Mouse (Mus musculus): ENCODE results near the gene Galm.

DNA sequence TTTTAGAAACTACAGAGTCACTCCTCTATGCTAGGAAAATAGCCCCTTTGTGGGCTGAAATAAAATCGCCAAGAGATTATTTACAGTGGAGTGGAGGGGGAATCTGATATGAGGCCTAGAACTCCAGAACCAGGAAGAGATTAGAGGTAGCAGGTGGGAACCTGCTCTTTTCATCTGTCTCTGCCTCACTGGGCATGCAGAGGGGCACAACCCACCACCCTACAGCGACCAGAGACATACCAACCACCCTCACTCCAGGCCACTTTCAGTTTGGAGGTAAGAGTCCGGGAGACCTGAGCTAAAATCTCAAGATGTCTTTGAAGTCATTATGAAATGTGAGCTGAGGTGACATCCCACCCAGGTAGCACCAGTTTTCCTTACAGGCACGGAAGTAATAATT, 2.1 kb downstream of the Galm start:
- TF ChIP-seq POLR2A (IDR thresholded peaks at IDR 0.05; ENCODE audit: insufficient read length, low read depth): no peak
- TF ChIP-seq MYOD1 (IDR thresholded peaks at IDR 0.05; ENCODE audit: control insufficient read depth in 1 of 3, insufficient read length in 2 of 3, low read depth in 2 of 3): no peak
- TF ChIP-seq MAX (IDR thresholded peaks at IDR 0.05; ENCODE audit: low read depth): no peak
- no peak for TF ChIP-seq USF1 (IDR thresholded peaks at IDR 0.05; ENCODE audit: low read depth)
- TF ChIP-seq E2F4 (IDR thresholded peaks at IDR 0.05; ENCODE audit: insufficient read depth): no peak
- TF ChIP-seq MYOG (IDR thresholded peaks at IDR 0.05; ENCODE audit: control insufficient read depth in 1 of 3, insufficient read depth in 1 of 3, insufficient read length in 2 of 3, low read depth in 2 of 3): no peak
- TF ChIP-seq POLR2AphosphoS2 (IDR thresholded peaks at IDR 0.05; ENCODE audit: insufficient read length, low read depth): no peak
- TF ChIP-seq CEBPB (IDR thresholded peaks at IDR 0.05; ENCODE audit: insufficient read depth, poor library complexity, severe bottlenecking): no peak
- no peak for TF ChIP-seq TCF3 (IDR thresholded peaks at IDR 0.05; ENCODE audit: insufficient read length, low read depth)
- TF ChIP-seq REST (IDR thresholded peaks at IDR 0.05; ENCODE audit: insufficient read depth, insufficient read length): no peak
- TF ChIP-seq TCF12 (IDR thresholded peaks at IDR 0.05; ENCODE audit: insufficient read depth, poor library complexity, severe bottlenecking): no peak
- TF ChIP-seq SRF (IDR thresholded peaks at IDR 0.05; ENCODE audit: control insufficient read depth, insufficient read length, low read depth): no peak
